Mouse (Mus musculus) intestine, embryonic 14.5 days (tissue): ENCODE data around the gene Plxna4. TPM values are rescaled to one million over a fixed set of nuclear protein-coding genes. Genes with fewer than 3 reads are reported as not detected.
A peak's percentile ranks its signal among the peaks of the same experiment; 100 is the strongest.

Experiments
- ATAC-seq: fragments of 200-750 bp; cut with Nextera tagmentation; replicated peaks from 2 replicates; pipeline ENCODE4 v1.8.0; 2017; ENCODE audit warnings: low read depth, moderate number of reproducible peaks, moderate TSS enrichment, moderate library complexity; ENCODE audit not compliant: low FRiP score, low TSS enrichment
- DNase-seq: peaks from one replicate; pipeline ENCODE4 v3.0.0-alpha.2; 2018; ENCODE audit warnings: low spot score
- H3K27ac ChIP-seq: fragments of 300-500 bp; sonication (generic); 2 replicates; pipeline ENCODE4 v1.5.1; 2014; ENCODE audit warnings: low read depth, mild to moderate bottlenecking, control low read depth
- H3K27me3 ChIP-seq: fragments of 300-500 bp; sonication (generic); replicated peaks from 2 replicates; pipeline ENCODE4 v1.6.1; 2014; ENCODE audit warnings: low read length, control low read depth; ENCODE audit not compliant: control insufficient read depth, insufficient read depth
- H3K36me3 ChIP-seq: fragments of 300-500 bp; sonication (generic); 2 replicates; pipeline ENCODE4 v1.6.1; 2014; ENCODE audit warnings: low read length, control low read depth; ENCODE audit not compliant: control insufficient read depth, insufficient read depth
- H3K4me1 ChIP-seq: fragments of 300-500 bp; sonication (generic); replicated peaks from 2 replicates; pipeline ENCODE4 v1.6.1; 2014; ENCODE audit warnings: low read length, control low read depth, mixed read lengths; ENCODE audit not compliant: control insufficient read depth, insufficient read depth
- H3K4me2 ChIP-seq: fragments of 300-500 bp; sonication (generic); 2 replicates; pipeline ENCODE4 v1.6.1; 2014; ENCODE audit warnings: low read length
- H3K4me3 ChIP-seq: fragments of 300-500 bp; sonication (generic); 2 replicates; pipeline ENCODE4 v1.5.1; 2014; ENCODE audit warnings: low read depth, low read length, control low read depth, mixed read lengths
- H3K9ac ChIP-seq: fragments of 300-500 bp; sonication (generic); 2 replicates; pipeline ENCODE4 v1.6.1; 2014; ENCODE audit warnings: mild to moderate bottlenecking, low read length
- H3K9me3 ChIP-seq: fragments of 300-500 bp; sonication (generic); 2 replicates; pipeline ENCODE4 v1.6.1; 2016; ENCODE audit warnings: low read length, control low read depth; ENCODE audit not compliant: control insufficient read depth
- WGBS: fragments of 180-500 bp; shearing (Covaris S2); extraction: QIAGEN DNeasy Blood & Tissue Kit; methylation state at CpG from one replicate; pipeline ENCODE4 v1.1.7; 2014; 5-methylcytosine and 5-hydroxymethylcytosine counted together
- polyA plus RNA-seq: library from polyadenylated mRNA; unstranded; fragments of >200 nt; fragmentation: Nextera tagmentation; extraction: Ambion mirVana; gene quantifications from 2 replicates; pipeline ENCODE4 v1.2.1, GENCODE M21; 2014

Plxna4 gene
- polyA plus RNA-seq, 1 experiment from 2014 or later, result 4.7 TPM

DNA sequence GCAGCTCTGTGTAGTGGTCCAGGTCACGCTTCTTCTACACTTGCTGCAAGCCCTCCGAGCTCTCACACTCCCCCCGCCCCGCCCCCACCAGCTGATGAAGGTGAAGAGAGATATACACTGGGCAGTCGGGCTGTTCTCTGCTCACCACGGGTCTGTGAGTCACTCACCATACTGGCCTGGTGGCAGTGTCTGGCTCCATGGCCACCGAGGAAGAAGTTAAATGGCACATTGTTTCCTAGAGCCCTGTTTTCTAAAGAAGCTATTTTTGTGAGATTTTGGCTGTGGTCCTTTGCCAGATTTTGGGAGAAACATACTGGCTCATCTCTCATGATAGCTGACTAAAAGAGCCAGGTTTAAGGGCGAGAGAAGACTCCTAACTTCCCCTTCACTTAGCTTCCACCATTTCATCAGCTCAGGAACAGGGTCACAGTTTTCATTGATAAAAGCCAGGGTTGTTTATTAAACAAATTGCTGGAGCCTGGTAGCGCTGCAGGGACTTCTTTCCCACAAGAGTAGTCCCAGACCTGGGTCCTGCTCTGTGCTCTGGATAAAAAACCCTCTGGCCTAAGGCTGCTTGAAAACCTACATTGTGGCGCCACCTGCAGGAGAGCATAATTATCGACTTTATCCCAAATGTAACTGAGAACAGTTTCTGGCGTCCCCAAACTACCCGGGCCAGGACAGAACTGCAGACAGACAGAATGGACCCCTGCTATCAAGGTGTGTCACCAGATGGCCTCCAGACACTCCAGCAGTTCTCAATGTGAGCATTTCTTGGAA is 3.2 kb upstream of the Plxna4 start:
- H3K27me3 ChIP-seq, result peaks cover 46% of the 10 kb centered on the region
- 0 out of 2 replicates have a peak, but pooled peaks have one; percentile 61 for ATAC-seq
- no peak overlapping the region for H3K27ac ChIP-seq
- H3K4me2 ChIP-seq, result no peak overlapping the region
- 24% methylated on average over 13 of the region's 13 CpGs for WGBS
- H3K4me3 ChIP-seq, result no peak overlapping the region
- no peaks in the 10 kb centered on the region for H3K36me3 ChIP-seq
- no peak overlapping the region for H3K9ac ChIP-seq
- 0 out of 2 replicates have a peak, but pooled peaks cover 3% of the 10 kb centered on the region for H3K4me1 ChIP-seq
- DNase-seq, result peak; percentile 87
- no peaks in the 10 kb centered on the region for H3K9me3 ChIP-seq

GRCm38 (mm10) chr6:32589632-32590031 is 1.6 kb upstream of the Plxna4 start:
- Histone ChIP-seq H3K9me3 (no peaks in the 10 kb centered on the region), H3K4me2 (no peak overlapping the region), H3K36me3 (no peaks in the 10 kb centered on the region), H3K27ac (no peak overlapping the region), H3K4me3 (no peak overlapping the region), H3K27me3 (peaks cover 61% of the 10 kb centered on the region), H3K9ac (no peak overlapping the region), H3K4me1 (0 out of 2 replicates have a peak, but pooled peaks cover 3% of the 10 kb centered on the region)
- 58% methylated on average over 4 of the region's 4 CpGs for WGBS
- DNase-seq, result no peak
- no peak for ATAC-seq

GRCm38 (mm10) chr6:32587136-32588009 is 619 bp downstream of the Plxna4 start:
- ATAC-seq, result peak; percentile 22; the same call in 1 of the 2 replicates
- under 1% methylated on average over 65 of the region's 82 CpGs for WGBS

DNA sequence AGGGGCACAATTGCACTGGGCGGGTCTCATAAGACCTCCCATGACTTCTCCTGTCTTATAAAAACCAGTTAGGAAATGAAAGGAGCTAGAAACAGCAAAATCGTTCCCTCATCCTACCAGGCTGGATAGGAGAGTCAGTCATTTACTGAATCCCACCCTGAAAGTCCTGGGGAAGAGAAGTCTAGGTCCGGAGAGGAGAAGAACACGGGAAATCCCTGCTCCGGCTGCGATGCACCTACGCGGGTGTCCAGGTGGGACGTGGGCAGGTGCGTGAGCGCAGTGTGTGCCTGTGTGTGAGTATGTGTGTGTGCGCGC is 1.2 kb downstream of the Plxna4 start:
- Histone ChIP-seq H3K27ac (no peak overlapping the region), H3K4me2 (peak overlapping the region; percentile 100), H3K4me3 (peak overlapping the region; percentile 61), H3K9ac (peak overlapping the region; percentile 47; the same call in 1 of the 2 replicates), H3K27me3 (peaks cover 83% of the 10 kb centered on the region), H3K36me3 (no peaks in the 10 kb centered on the region), H3K4me1 (0 out of 2 replicates have a peak, but pooled peaks cover 6% of the 10 kb centered on the region), H3K9me3 (no peaks in the 10 kb centered on the region)
- DNase-seq, result no peak
- 2% methylated on average over 13 of the region's 13 CpGs for WGBS
- no peak for ATAC-seq

More at GRCm38 (mm10) chr6:32587136-32588009, 619 bp downstream of the Plxna4 start:
- Histone ChIP-seq H3K4me2 (peak overlapping the region; percentile 100), H3K27me3 (peaks cover 83% of the 10 kb centered on the region), H3K27ac (0 out of 2 replicates have a peak overlapping the region, but pooled peaks have one; percentile 10), H3K36me3 (no peaks in the 10 kb centered on the region), H3K9ac (peak overlapping the region; percentile 47), H3K9me3 (no peaks in the 10 kb centered on the region), H3K4me1 (0 out of 2 replicates have a peak, but pooled peaks cover 6% of the 10 kb centered on the region), H3K4me3 (peak overlapping the region; percentile 61)
- DNase-seq, result peak; percentile 74

DNA sequence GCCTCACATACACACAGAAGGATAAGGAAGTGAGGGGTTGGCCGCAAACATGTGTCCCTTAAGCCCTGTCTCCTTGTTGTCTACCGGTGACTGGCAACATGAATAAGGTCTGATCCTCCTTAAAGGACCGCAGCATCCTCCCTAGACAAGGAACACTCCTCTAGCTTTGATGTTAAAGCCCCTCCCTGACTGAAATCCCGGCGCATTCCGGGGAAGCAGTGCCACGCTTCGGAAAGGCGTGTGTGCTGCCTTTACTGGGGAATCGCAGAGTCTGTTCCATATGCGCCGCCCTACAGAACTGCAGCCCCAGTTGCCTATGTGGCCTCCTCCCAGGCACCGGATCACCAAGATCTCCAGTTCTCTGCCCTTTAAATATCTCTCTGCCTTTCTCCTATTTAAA is 1.6 kb downstream of the Plxna4 start:
- H3K9ac ChIP-seq, result no peak overlapping the region
- DNase-seq, result no peak
- peaks cover 83% of the 10 kb centered on the region for H3K27me3 ChIP-seq
- H3K4me2 ChIP-seq, result peak overlapping the region; percentile 100
- no peaks in the 10 kb centered on the region for H3K36me3 ChIP-seq
- no peak overlapping the region for H3K27ac ChIP-seq
- 1% methylated on average over 13 of the region's 13 CpGs for WGBS
- no peaks in the 10 kb centered on the region for H3K9me3 ChIP-seq
- ATAC-seq, result no peak
- H3K4me1 ChIP-seq, result 0 out of 2 replicates have a peak, but pooled peaks cover 6% of the 10 kb centered on the region
- peak overlapping the region; percentile 61 for H3K4me3 ChIP-seq

DNA sequence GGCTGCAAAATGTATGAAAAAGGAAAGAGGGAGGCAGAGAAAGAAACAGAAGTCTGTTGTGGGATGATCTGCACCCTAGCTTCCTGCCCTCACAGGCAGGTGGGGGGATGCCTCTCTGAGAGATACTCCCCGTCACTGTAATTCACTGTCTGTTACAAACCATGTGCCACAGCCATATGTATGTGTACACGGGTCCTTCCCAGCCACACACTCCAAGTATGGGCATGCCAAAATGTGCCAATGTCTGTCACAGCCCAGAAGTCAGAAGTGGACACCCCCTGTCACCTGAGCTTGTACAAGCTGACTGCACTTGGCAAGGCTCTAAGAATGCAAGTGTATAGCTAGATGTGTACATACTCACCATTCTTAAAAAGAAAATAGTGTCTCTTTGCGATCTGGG is 2.8 kb downstream of the Plxna4 start:
- Histone ChIP-seq H3K4me1 (0 out of 2 replicates have a peak, but pooled peaks cover 6% of the 10 kb centered on the region), H3K9ac (no peak overlapping the region), H3K9me3 (no peaks in the 10 kb centered on the region), H3K4me2 (peak overlapping the region; percentile 13; the same call in 1 of the 2 replicates), H3K27me3 (peaks cover 72% of the 10 kb centered on the region), H3K27ac (no peak overlapping the region), H3K4me3 (no peak overlapping the region), H3K36me3 (no peaks in the 10 kb centered on the region)
- ATAC-seq (no peak), DNase-seq (no peak)
- 46% methylated on average over 3 of the region's 3 CpGs for WGBS

- H3K9ac ChIP-seq, result no peak overlapping the region
- 0 out of 2 replicates have a peak overlapping the region, but pooled peaks have one; percentile 13 for H3K4me2 ChIP-seq
- no peak overlapping the region for H3K27ac ChIP-seq
- no peak overlapping the region for H3K4me3 ChIP-seq
- H3K9me3 ChIP-seq, result no peaks in the 10 kb centered on the region
- 0 out of 2 replicates have a peak, but pooled peaks cover 6% of the 10 kb centered on the region for H3K4me1 ChIP-seq
- 29% methylated on average over 5 of the region's 5 CpGs for WGBS
- H3K27me3 ChIP-seq, result peaks cover 64% of the 10 kb centered on the region
- no peaks in the 10 kb centered on the region for H3K36me3 ChIP-seq
- no peak for DNase-seq
- no peak for ATAC-seq
Observed at GRCm38 (mm10) chr6:32584243-32584880, 3.6 kb downstream of the Plxna4 start.

DNA sequence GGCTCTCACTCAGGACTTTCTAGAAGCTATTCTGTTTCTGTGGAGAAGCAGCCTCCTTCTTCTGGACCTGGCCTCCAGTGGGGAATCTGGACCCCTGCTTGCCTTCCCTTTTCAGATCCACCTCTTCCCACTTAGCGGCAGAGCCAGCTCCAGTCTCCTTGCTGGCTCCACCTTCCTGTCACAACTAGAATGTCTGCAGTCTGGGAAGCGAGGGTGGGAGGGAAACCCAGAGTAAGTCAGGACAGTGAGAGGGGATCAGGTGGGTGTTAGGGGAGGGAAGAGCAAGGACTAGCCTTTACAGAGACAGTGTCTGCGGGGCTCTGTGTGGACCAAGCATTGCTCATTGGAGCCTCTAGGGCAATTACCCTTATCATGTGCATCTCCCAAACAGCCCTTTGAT is 4.4 kb downstream of the Plxna4 start:
- Histone ChIP-seq H3K27me3 (peaks cover 58% of the 10 kb centered on the region), H3K27ac (no peak overlapping the region), H3K4me3 (no peak overlapping the region), H3K9me3 (no peaks in the 10 kb centered on the region), H3K9ac (no peak overlapping the region), H3K4me2 (no peak overlapping the region), H3K36me3 (no peaks in the 10 kb centered on the region), H3K4me1 (0 out of 2 replicates have a peak, but pooled peaks cover 6% of the 10 kb centered on the region)
- DNase-seq (no peak), ATAC-seq (no peak)
- 8% methylated on average over 3 of the region's 3 CpGs for WGBS
